Mouse (Mus musculus): ENCODE results near the gene Lrch1. TPM values are rescaled to one million over a fixed set of nuclear protein-coding genes. Genes with fewer than 3 reads are reported as not detected.

Gene Lrch1
- polyA plus RNA-seq, 3 experiments from 2014 or later = 26.2 to 28.4 (median 27.1) TPM

GRCm38 (mm10) chr14:74919132-74919531 lies 28.5 kb downstream of the Lrch1 start:
- ATAC-seq = no peak

DNA sequence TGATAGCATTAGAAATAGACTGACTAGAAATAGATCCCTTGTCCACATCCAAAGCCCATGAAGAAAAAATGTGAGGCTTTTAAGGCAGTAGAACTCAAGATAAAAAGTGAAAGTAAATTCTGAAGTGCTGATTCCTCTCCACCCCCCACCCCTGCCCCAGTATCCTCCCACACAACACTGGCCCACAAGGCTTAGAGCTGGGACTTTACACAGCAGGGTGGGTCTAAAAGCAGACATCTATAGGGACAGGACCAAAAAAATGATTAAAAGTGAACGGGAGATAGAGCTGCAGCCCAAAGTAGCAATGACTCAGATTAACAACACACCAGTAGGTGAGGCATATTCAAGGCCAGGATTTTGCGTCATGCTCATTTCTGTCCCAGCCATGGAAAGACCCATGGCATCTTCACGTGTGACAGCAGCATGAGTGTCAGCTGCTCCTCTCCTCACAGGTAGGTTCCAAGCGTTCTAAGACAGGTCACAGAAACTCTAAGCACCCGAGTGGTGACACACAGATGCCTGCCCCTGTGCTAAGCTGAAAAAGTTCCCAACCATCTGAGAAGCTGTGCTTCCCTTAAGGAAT lies 29.1 kb downstream of the Lrch1 start:
- ATAC-seq = peak; percentile 80

DNA sequence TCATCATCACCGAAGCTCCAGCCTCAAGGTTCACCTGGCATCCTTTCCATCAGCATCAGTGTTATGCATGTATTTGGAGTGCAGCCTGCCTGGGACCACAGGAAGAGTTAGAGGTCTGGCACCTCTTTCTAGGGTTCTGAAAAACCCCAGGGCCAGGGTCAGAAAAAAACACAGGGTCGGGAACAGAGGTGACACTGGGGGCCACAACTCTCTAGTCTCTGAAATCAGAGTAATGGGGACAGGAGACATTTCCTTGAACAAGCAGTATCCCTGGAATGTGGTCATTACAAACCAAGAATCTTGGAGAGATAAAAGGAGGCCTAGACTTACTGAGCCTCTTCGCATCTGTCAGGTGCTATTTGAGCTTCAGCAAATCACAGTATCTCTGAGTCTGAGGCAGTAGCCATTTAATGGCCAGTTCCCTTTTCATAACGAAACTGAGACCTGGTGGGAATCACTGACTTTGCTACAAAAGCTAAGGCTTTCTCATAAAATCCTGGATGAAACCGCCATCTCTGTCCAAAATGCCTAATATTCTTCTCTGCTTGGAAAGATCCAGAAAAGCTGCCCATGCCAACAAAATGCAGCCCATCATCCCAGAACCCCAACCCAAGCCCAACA lies 30.1 kb downstream of the Lrch1 start:
- no peak for ATAC-seq

DNA sequence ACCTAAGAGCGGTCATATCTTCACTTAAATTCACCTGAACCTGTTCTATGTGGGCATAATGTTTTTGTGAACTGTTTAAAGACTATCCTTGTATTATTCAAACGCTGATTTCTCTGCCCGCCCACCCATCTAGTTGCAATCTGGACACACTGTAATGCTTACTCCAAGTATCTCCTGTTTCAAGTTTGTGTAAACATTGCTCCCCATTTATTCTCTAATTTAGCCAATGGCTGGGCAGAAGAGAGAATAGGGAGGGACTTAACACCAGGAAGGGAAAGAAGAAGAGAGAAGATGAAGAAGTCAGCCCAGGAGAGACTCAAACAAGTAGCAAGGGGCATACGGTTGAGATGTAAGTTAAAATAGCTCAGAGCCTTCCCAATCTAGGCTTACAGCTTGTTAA lies 31.0 kb downstream of the Lrch1 start:
- ATAC-seq = no peak

GRCm38 (mm10) chr14:74916075-74916474 lies 31.6 kb downstream of the Lrch1 start:
- no peak for ATAC-seq

DNA sequence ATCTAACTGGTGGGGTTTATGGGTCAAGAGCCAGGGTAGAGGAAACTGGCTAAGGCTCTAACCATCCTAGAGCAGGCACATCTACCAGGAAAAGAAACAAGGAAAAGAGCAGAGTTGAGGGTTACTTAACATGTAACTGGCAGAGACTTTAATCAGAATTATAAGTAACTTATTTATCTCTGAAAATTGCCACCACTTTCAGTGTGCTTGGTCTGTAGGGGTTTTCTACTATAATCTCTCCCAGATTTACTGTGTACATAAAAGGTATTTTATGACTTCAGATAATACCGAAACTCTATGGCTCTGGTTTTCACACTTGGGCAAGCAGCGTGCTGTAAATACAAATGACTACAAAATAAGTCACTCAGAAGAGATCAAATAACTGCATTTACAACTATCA lies 32.0 kb downstream of the Lrch1 start:
- no peak for ATAC-seq

GRCm38 (mm10) chr14:74915025-74915424 lies 32.7 kb downstream of the Lrch1 start:
- ATAC-seq = no peak

GRCm38 (mm10) chr14:74913381-74914230 lies 34.1 kb downstream of the Lrch1 start:
- no peak for ATAC-seq

DNA sequence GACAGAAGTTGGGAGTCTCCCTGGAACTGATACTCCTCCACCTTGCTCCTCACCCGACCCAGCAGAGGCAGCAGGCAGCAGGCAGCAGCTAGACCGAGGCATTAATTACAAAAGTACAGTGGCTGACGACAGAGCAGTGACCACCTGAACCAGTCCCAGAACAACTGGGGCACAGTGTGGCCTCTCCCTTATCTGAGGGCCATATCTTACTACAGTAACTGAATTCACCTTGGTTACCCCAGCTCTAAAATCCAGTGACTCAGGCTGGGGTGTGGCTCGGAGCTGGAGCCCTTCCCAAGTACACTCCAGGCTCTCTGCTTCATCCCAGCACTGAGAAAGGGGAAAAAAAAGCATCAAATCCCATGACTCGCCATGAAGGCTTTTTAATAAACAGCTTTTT lies 37.3 kb downstream of the Lrch1 start:
- ATAC-seq = no peak

DNA sequence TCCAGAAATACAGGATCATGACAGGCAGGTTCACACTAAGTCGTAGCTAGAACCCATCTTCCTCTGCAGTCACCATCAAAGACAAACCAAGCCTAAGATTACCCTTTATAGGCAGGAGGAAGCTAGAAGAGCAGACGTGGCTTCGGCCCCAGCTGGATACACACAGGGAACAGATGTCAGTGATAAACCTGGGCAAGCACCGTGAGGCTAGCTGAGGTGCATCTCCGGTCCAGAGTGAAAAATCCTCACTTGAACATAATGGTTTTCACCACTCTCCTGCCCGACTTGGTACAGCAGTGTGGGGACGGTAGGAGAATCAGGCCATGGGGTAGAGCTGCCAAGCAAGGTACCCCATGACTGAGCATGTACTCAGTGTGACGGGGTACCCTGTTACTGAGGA lies 38.7 kb downstream of the Lrch1 start:
- ATAC-seq = no peak

- ATAC-seq = peak; percentile 41
Measured at GRCm38 (mm10) chr14:74908250-74908649, 39.4 kb downstream of the Lrch1 start.

DNA sequence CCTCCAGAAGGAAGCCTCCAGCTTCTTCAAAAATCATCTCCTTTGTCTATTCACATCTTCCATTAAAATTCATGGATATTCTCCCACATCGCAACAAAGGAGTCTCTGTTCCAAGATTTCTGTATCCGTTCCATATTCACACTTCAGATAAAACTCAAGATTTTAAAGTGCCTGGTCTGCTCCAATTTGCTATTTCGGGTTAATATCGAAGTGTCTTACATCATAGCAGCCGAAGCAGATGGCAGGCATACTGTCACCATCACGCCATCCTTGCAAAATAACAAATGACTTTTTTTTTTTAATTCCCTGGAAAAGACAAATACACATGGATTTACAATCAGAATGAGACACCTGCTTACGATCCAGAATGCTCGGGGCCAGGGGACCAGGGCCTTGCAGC lies 40.0 kb downstream of the Lrch1 start:
- ATAC-seq = no peak

DNA sequence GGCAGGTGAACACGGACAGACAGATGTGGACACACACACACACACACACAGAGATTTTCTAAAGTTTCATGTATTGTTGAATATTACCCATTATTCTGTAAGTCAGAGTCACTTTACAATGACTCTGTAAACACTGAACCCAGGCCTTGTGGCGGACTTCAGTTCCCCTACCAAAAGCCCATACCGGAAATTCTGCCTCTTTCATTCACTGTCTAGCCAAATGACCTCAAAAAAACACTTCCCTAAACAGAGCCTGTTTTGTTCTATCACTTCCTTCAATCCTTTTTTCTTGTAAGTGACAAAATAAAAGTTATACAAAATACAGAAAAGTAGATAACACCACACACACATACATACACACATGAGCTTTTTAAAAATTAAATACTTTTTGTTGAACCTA lies 41.7 kb downstream of the Lrch1 start:
- ATAC-seq = no peak

DNA sequence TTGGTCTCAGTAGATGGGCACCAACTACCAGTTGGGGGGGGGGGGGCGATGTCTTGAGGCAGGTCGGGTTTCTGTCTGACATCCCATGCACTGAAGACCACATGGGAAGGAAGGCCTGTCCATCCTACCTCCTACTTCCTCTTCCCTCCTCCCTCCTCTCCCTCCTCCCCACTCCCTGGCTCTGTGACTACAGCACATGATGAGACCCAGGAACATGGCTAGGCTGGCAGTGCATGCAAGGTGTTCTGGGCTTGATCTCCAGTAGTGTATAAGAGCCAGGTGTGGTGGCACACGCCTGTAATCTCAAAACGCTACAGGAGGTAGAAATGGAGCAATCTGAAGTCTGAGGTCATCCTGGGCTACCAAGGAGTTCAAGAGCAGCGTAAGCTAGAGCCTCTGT lies 43.2 kb downstream of the Lrch1 start:
- ATAC-seq = no peak

GRCm38 (mm10) chr14:74903047-74903446 lies 44.6 kb downstream of the Lrch1 start:
- ATAC-seq = no peak

- ATAC-seq = no peak
Measured at GRCm38 (mm10) chr14:74900705-74901369, 46.8 kb downstream of the Lrch1 start.

DNA sequence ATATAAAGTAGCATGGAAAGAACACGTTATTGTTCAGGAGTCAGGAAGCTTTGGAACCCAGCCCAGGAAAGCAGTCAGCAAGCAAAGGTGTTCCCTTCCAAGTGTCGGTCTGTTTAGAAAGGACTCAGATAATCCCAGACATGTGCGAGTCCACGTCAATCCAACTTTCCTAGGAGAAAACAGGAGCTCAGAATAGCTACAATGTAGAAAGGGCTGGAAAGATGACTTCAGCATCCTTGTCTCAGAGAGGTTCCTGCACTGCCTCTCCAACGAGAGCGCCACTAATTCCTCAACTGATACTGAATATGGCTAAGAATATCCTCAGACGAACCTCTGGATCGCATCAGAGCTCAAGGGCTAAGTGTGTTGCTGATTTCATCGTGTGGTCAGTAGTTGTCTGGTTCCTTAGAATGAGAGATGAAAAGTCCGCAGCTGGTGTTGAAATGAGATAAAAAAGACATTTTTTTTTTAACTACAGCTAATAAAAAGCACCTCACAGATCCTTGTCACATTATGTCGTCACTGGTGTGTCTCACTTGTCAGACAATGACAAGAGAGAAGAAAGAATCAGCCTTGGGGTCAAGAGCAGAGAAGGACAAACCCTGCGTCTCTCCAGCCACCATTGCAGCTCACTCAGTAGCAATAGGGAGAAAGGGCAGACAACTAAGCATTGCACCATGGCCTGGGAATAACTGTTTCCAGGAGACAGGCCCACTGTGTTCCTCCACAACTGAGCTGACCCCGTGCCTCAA lies 47.5 kb downstream of the Lrch1 start:
- no peak for ATAC-seq

- no peak for ATAC-seq
Measured at GRCm38 (mm10) chr14:74898939-74899338, 48.7 kb downstream of the Lrch1 start.

DNA sequence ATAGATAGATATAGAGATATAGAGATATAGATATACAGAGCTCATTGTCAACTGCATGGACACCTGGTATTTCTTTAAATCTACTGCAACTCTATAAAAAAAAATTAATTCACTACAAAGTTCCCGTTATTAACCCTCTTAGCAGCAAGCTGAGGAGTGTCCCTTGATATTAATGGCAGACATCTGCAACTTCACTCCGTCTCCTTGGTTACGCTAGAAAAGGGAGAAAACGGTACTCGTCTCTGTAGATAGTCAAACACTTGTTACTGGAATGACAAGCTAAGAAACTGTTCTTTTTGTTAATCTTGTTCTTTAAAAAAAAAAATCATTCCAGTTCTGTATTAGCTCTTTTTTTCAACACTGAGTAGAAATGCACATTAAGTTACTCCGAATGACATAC lies 54.0 kb downstream of the Lrch1 start:
- ATAC-seq = no peak

- no peak for ATAC-seq
Measured at GRCm38 (mm10) chr14:74893085-74893648, 54.5 kb downstream of the Lrch1 start.

GRCm38 (mm10) chr14:74889304-74889703 lies 58.4 kb downstream of the Lrch1 start:
- peak; percentile 21 for ATAC-seq

- peak; percentile 29 for ATAC-seq
Measured at GRCm38 (mm10) chr14:74888103-74888502, 59.6 kb downstream of the Lrch1 start.
